Mouse (Mus musculus): ENCODE measurements at regions not wholly inside any gene's neighbourhood (a gene's known extent, or its start where the extent isn't known, plus 50 kb on each side); places are given as distances from the start of the nearest gene placed in this dataset.
A peak's percentile ranks its signal among the peaks of the same experiment; 100 is the strongest.

DNA sequence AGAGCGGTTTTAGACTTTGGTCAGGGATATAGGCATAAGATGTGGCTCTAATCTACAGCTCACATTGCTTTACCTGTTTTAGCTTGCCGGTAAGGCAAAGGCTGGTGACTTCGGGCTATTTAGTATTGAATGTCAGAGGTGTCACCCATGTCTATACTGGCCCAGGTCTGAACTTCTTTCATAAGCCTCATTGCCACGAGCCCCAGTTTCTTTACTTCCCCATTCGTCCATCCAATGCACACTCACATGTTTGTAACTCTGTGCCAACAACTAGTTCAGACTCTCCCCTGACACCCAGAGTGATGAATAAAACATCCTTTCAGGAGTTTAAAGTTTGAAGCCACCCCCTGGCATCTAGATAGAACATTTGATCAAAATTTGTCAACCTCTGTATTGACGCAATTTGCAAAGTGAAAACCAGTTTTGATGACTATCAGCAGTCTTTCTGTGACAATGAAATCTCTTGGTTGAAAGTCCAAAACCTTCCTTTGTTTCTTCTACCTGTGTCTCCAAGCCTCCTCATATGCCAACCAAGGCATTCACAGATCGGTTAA is 288.4 kb downstream of the Ets1 start:
- WGBS = 95% methylated on average over 7 of the region's 7 CpGs
- H3K4me1 ChIP-seq (replicated peaks) = no peaks in the 10 kb centered on the region
- DNase-seq (ENCODE audit: low spot score) = no peak
- H3K36me3 ChIP-seq = no peaks in the 10 kb centered on the region
- no peaks in the 10 kb centered on the region for H3K27me3 ChIP-seq (ENCODE audit: insufficient read depth, poor library complexity, severe bottlenecking)
- no peak overlapping the region for H3K27ac ChIP-seq
- no peak overlapping the region for H3K4me3 ChIP-seq
- no peaks in the 10 kb centered on the region for H3K9me3 ChIP-seq

DNA sequence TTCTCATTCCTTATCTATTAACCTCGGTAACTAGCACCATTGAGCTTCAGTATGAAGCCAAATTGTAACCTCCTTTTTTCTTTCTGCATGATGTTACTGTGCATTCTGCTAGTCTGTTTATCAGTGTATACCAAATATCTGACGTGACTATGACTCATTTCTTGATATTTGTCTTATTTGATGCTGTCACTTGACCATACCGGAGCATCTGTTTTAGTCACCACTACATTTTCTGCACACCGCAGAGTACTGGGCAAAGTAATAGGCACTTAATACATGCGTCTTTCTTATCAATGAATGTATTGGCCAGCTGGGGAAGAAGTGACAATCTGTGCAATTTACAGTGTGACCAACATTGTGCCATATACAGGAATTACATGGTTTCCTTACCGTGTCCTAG is 289.0 kb downstream of the Ets1 start:
- WGBS = 92% methylated on average over 6 of the region's 6 CpGs
- no peaks in the 10 kb centered on the region for H3K36me3 ChIP-seq
- DNase-seq (ENCODE audit: low spot score) = no peak
- no peaks in the 10 kb centered on the region for H3K27me3 ChIP-seq (ENCODE audit: insufficient read depth, poor library complexity, severe bottlenecking)
- no peaks in the 10 kb centered on the region for H3K9me3 ChIP-seq
- H3K4me3 ChIP-seq = no peak overlapping the region
- no peaks in the 10 kb centered on the region for H3K4me1 ChIP-seq (replicated peaks)
- H3K27ac ChIP-seq = no peak overlapping the region

DNA sequence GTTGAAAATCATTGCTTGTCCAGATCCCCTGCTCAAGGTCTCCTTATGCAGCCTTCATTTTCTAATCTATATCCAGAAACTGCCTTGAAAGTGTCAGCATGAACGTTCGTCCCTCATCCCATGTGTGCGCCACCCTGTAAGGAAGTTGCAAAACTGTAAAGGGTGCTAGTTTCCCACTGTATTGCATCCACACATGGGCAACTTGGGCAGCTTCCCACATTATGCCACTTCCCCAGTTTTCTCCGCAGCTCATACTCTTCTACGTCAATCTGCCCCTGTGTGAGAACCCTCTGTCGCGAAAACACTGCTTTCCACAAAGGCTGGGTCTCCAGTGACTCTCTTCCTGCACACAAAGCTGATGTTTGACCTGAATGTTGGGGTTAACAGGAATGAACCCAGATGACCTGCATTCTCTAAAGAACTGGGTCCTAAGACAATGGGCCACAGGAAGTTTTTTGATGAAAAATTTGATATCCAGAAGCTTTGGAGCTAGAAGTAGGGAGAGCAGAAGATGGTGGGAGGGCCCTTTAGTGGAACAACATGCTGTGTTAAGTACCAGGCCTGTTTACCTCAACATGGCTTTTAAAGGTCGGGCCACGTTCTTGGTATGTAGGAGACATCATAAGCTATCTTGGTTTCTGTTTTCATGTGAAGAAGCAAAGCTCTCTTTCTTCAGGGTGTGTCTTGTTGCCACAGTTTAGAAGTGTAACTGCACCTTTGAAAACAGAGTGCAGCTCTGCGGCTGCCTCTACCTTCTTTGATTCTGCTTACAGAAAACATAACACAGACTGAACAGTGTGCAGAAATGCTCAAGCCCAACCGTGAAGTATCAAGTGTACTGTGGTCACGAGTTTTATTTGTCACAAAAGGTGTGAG is 289.9 kb downstream of the Ets1 start:
- DNase-seq (ENCODE audit: low spot score) = no peak
- Histone ChIP-seq H3K4me3 (no peak overlapping the region), H3K36me3 (no peaks in the 10 kb centered on the region), H3K9me3 (no peaks in the 10 kb centered on the region), H3K27me3 (ENCODE audit: insufficient read depth, poor library complexity, severe bottlenecking) (no peaks in the 10 kb centered on the region), H3K4me1 (replicated peaks) (no peaks in the 10 kb centered on the region), H3K27ac (no peak overlapping the region)
- WGBS = 81% methylated on average over 12 of the region's 12 CpGs

GRCm38 (mm10) chr9:32927656-32928055 is 291.6 kb downstream of the Ets1 start:
- 98% methylated on average over 1 of the region's 1 CpGs for WGBS
- no peaks in the 10 kb centered on the region; the same call in 1 of the 2 replicates for H3K27me3 ChIP-seq (ENCODE audit: insufficient read depth, poor library complexity, severe bottlenecking)
- no peak overlapping the region for H3K27ac ChIP-seq
- DNase-seq (ENCODE audit: low spot score) = no peak
- H3K36me3 ChIP-seq = no peaks in the 10 kb centered on the region
- H3K9me3 ChIP-seq = no peaks in the 10 kb centered on the region
- no peaks in the 10 kb centered on the region for H3K4me1 ChIP-seq (replicated peaks)
- no peak overlapping the region for H3K4me3 ChIP-seq

GRCm38 (mm10) chr9:32928289-32929000 is 292.4 kb downstream of the Ets1 start:
- no peaks in the 10 kb centered on the region for H3K36me3 ChIP-seq
- no peaks in the 10 kb centered on the region; the same call in 1 of the 2 replicates for H3K27me3 ChIP-seq (ENCODE audit: insufficient read depth, poor library complexity, severe bottlenecking)
- H3K9me3 ChIP-seq = no peaks in the 10 kb centered on the region
- 91% methylated on average over 8 of the region's 8 CpGs for WGBS
- H3K27ac ChIP-seq = no peak overlapping the region
- no peak overlapping the region for H3K4me3 ChIP-seq
- no peaks in the 10 kb centered on the region for H3K4me1 ChIP-seq (replicated peaks)
- DNase-seq (ENCODE audit: low spot score) = no peak

- no peak overlapping the region for H3K27ac ChIP-seq
- WGBS = 90% methylated on average over 1 of the region's 1 CpGs
These were observed 293.3 kb downstream of the Ets1 start for GRCm38 (mm10) chr9:32929331-32929730.

GRCm38 (mm10) chr9:32929826-32930225 is 293.8 kb downstream of the Ets1 start:
- no peak for DNase-seq (ENCODE audit: low spot score)
- H3K27me3 ChIP-seq (ENCODE audit: insufficient read depth, poor library complexity, severe bottlenecking) = no peaks in the 10 kb centered on the region; the same call in 1 of the 2 replicates
- H3K4me1 ChIP-seq (replicated peaks) = no peaks in the 10 kb centered on the region
- H3K4me3 ChIP-seq = no peak overlapping the region
- no peak overlapping the region for H3K27ac ChIP-seq
- WGBS = 92% methylated on average over 3 of the region's 3 CpGs
- no peaks in the 10 kb centered on the region for H3K9me3 ChIP-seq
- H3K36me3 ChIP-seq = no peaks in the 10 kb centered on the region

More at GRCm38 (mm10) chr9:32929331-32929730, 293.3 kb downstream of the Ets1 start:
- Histone ChIP-seq H3K9me3 (no peaks in the 10 kb centered on the region), H3K4me1 (replicated peaks) (no peaks in the 10 kb centered on the region), H3K4me3 (no peak overlapping the region), H3K27me3 (ENCODE audit: insufficient read depth, poor library complexity, severe bottlenecking) (no peaks in the 10 kb centered on the region; the same call in 1 of the 2 replicates), H3K36me3 (no peaks in the 10 kb centered on the region)
- no peak for DNase-seq (ENCODE audit: low spot score)

DNA sequence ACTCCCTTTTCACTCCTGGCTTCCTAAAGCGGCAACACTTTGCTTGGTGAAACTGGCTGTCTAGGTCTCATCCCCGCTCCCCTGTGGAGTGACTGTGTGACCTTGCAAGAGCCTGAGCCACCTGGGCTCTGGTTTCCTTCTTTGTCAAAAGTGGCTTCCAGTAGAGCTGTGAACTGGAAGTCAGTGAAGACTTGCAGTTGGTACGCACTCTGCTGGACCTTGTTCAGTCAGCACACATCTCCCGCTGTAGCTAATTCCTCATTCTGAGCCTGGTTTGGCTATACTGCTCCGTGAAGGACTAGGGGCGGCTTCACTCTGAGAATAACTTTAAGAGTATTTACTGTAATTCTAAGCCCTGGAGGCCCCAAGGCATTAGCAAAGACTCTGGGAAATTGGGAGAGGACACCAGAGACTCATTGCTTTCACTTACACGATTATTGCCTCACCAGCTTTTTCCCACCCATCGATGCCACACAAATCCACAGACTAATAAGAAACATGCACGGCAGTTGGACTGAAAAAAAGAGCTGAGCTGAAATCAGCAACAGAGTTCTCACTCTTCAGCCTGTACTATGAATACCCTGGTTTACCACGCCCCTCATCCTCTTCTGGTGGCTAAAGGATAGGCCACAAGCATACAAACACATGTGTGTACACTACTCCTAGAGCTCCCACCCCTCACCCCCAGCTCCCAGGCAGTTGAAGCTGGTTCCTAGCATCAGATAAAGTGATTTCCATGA is 295.4 kb downstream of the Ets1 start:
- DNase-seq (ENCODE audit: low spot score) = peak; percentile 20
- H3K36me3 ChIP-seq = no peaks in the 10 kb centered on the region
- H3K9me3 ChIP-seq = no peaks in the 10 kb centered on the region
- H3K27ac ChIP-seq = no peak overlapping the region
- no peak overlapping the region for H3K4me3 ChIP-seq
- peaks cover 5% of the 10 kb centered on the region; the same call in 1 of the 2 replicates for H3K27me3 ChIP-seq (ENCODE audit: insufficient read depth, poor library complexity, severe bottlenecking)
- H3K4me1 ChIP-seq (replicated peaks) = peaks cover 5% of the 10 kb centered on the region
- 67% methylated on average over 10 of the region's 10 CpGs for WGBS

DNA sequence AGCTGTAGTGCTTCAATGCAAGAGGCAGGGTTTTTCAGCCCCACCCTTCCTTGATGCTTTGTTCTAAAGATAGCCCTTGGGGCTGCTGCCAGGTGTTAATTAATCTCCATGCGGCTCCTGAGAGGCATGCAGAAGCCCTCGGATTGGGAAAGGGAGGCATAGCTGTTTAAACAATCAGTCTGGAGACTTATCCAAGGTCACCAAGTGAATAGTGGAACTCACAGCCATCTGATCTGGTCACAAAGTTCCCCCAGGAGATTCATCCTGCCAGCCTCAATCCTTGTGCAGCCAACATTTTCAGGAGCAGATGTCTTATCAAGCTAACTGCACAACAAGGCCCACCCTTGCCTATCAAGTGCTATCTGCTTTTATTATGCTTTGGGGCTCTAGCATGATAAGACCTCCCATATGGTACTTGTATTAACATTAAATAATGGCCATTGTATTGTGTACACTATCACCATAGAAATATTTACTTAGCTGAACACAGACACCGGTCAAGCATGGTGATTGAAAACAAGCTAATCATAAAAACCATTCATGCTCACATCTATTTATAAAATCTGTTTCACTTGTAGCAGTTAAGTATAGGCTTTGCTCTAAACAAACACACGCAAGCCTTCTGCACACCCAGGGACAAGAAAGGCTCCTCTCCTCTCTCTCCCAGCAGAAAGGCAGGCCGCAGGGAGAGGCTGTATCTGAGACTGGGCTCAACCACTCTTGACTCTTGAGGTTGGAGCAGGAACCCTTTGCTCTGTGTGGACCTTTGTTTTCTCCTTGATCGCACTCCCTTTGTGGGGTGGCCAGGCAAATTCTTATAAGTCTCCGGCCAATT is 297.4 kb downstream of the Ets1 start:
- peaks cover 8% of the 10 kb centered on the region for H3K4me1 ChIP-seq (replicated peaks)
- H3K4me3 ChIP-seq = no peak overlapping the region
- no peak overlapping the region for H3K27ac ChIP-seq
- no peaks in the 10 kb centered on the region for H3K9me3 ChIP-seq
- H3K27me3 ChIP-seq (ENCODE audit: insufficient read depth, poor library complexity, severe bottlenecking) = peaks cover 19% of the 10 kb centered on the region
- H3K36me3 ChIP-seq = no peaks in the 10 kb centered on the region
- WGBS = 81% methylated on average over 7 of the region's 7 CpGs
- DNase-seq (ENCODE audit: low spot score) = no peak

DNA sequence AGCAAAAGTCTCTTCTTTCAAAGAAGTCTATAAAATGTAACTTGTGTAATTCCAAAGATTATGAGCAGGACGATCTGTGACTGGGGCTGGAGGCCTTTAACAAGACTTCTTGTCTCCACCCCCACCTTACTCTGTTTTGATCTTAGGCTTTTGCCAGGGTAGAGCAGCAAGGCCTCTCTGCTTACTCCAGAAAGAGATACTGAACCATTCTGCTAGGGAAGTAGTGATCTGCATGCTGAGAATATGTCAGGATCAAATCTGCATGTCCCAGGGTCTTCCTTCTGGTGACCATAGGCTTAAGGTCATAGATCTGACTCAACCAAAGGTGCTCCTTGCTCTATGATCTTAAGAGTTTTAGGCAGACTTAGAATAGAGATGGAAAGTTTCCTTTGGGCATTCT is 298.4 kb downstream of the Ets1 start:
- H3K36me3 ChIP-seq = no peaks in the 10 kb centered on the region
- 78% methylated on average over 1 of the region's 1 CpGs for WGBS
- no peak overlapping the region for H3K4me3 ChIP-seq
- no peak overlapping the region for H3K27ac ChIP-seq
- H3K9me3 ChIP-seq = no peaks in the 10 kb centered on the region
- H3K4me1 ChIP-seq (replicated peaks) = peaks cover 8% of the 10 kb centered on the region
- H3K27me3 ChIP-seq (ENCODE audit: insufficient read depth, poor library complexity, severe bottlenecking) = peaks cover 28% of the 10 kb centered on the region
- DNase-seq (ENCODE audit: low spot score) = no peak

DNA sequence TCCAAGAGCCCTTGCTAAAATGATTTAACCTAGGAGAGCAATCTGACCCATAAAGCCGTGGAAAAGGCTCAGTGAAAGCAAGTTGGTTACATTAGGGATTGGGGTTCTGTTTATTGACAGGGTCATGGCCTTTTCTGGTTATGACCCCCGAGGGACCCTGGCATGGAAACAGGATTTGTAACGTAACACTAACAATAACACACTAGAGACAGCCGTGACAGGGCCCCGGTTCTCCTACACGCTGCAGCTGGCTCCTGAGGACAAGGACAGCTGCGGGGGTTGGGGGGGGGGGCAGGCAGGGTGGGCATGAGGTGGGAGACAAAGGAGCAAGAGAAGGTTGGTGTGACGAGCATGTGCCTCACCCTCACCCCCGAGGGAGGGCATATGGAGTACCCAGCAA is 300.4 kb downstream of the Ets1 start:
- 33% methylated on average over 9 of the region's 9 CpGs for WGBS
- no peak overlapping the region for H3K27ac ChIP-seq
- DNase-seq (ENCODE audit: low spot score) = peak; percentile 48
- H3K4me3 ChIP-seq = no peak overlapping the region
- no peaks in the 10 kb centered on the region for H3K9me3 ChIP-seq
- H3K27me3 ChIP-seq (ENCODE audit: insufficient read depth, poor library complexity, severe bottlenecking) = peaks cover 38% of the 10 kb centered on the region
- H3K36me3 ChIP-seq = no peaks in the 10 kb centered on the region
- peaks cover 21% of the 10 kb centered on the region for H3K4me1 ChIP-seq (replicated peaks)

GRCm38 (mm10) chr9:32937391-32937790 is 301.4 kb downstream of the Ets1 start:
- no peak overlapping the region for H3K4me3 ChIP-seq
- H3K27ac ChIP-seq = no peak overlapping the region
- DNase-seq (ENCODE audit: low spot score) = no peak
- peaks cover 38% of the 10 kb centered on the region for H3K27me3 ChIP-seq (ENCODE audit: insufficient read depth, poor library complexity, severe bottlenecking)
- 80% methylated on average over 7 of the region's 7 CpGs for WGBS
- no peaks in the 10 kb centered on the region for H3K36me3 ChIP-seq
- H3K4me1 ChIP-seq (replicated peaks) = peaks cover 28% of the 10 kb centered on the region
- no peaks in the 10 kb centered on the region for H3K9me3 ChIP-seq

Measured in hindbrain, embryonic 10.5 days (tissue).